Mouse (Mus musculus) lung, postnatal 0 days (tissue): Measurements from ENCODE around the gene Apoe. TPM values are rescaled to one million over a fixed set of nuclear protein-coding genes. Genes with fewer than 3 reads are reported as not detected.
A peak's percentile ranks its signal among the peaks of the same experiment; 100 is the strongest.

Experiments used
- ATAC-seq: fragments of 200-750 bp; cut with Nextera tagmentation; 2 replicates; pipeline ENCODE4 v1.8.0; 2017; ENCODE audit warnings: moderate library complexity
- DNase-seq: peaks from one replicate; pipeline ENCODE4 v3.0.0-alpha.2; 2016; ENCODE audit warnings: low spot score
- H3K27ac ChIP-seq: fragments of 300-500 bp; sonication (generic); 2 replicates; pipeline ENCODE4 v1.5.1; 2014; ENCODE audit warnings: antibody characterized with exemption, mild to moderate bottlenecking, low read length, mixed read lengths
- H3K27me3 ChIP-seq: fragments of 300-500 bp; sonication (generic); replicated peaks from 2 replicates; pipeline ENCODE4 v1.6.1; 2014; ENCODE audit warnings: low read length, mixed read lengths; ENCODE audit not compliant: insufficient read depth
- H3K36me3 ChIP-seq: fragments of 300-500 bp; sonication (generic); 2 replicates; pipeline ENCODE4 v1.6.1; 2014; ENCODE audit warnings: low read length, mixed read lengths; ENCODE audit not compliant: insufficient read depth
- H3K4me1 ChIP-seq: fragments of 300-500 bp; sonication (generic); 2 replicates; pipeline ENCODE4 v1.6.1; 2014; ENCODE audit warnings: antibody characterized with exemption, low read depth, low read length, mixed read lengths; ENCODE audit not compliant: insufficient read depth
- H3K4me2 ChIP-seq: fragments of 300-500 bp; sonication (generic); replicated peaks from 2 replicates; pipeline ENCODE4 v1.6.1; 2014; ENCODE audit warnings: low read depth, mild to moderate bottlenecking, low read length, moderate library complexity, mixed read lengths
- H3K4me3 ChIP-seq: fragments of 300-500 bp; sonication (generic); 2 replicates; pipeline ENCODE4 v1.5.1; 2014; ENCODE audit warnings: low read depth, low read length
- H3K9ac ChIP-seq: fragments of 300-500 bp; sonication (generic); replicated peaks from 2 replicates; pipeline ENCODE4 v1.6.1; 2014; ENCODE audit warnings: low read depth, mild to moderate bottlenecking
- H3K9me3 ChIP-seq: fragments of 300-500 bp; sonication (generic); 2 replicates; pipeline ENCODE4 v1.6.1; 2016; ENCODE audit warnings: low read length, mixed read lengths
- CTCF ChIP-seq: IDR thresholded peaks from 2 replicates; pipeline ENCODE4 v1.5.1; 2016; ENCODE audit warnings: antibody characterized with exemption, mild to moderate bottlenecking
- EP300 ChIP-seq: IDR thresholded peaks from 2 replicates; pipeline ENCODE4 v1.6.1; 2016; ENCODE audit warnings: antibody characterized with exemption, mild to moderate bottlenecking, control low read depth
- WGBS: fragments of 180-500 bp; shearing (Covaris S2); extraction: QIAGEN DNeasy Blood & Tissue Kit; methylation state at CpG from one replicate; pipeline ENCODE4 v1.1.7; 2014; 5-methylcytosine and 5-hydroxymethylcytosine counted together
- polyA plus RNA-seq: library from polyadenylated mRNA; unstranded; fragments of >200 nt; fragmentation: Nextera tagmentation; extraction: Ambion mirVana; gene quantifications from 2 replicates; pipeline ENCODE4 v1.2.1, GENCODE M21; 2015

The Apoe gene
- polyA plus RNA-seq, 1 experiment from 2014 or later = 1,006 TPM

DNA sequence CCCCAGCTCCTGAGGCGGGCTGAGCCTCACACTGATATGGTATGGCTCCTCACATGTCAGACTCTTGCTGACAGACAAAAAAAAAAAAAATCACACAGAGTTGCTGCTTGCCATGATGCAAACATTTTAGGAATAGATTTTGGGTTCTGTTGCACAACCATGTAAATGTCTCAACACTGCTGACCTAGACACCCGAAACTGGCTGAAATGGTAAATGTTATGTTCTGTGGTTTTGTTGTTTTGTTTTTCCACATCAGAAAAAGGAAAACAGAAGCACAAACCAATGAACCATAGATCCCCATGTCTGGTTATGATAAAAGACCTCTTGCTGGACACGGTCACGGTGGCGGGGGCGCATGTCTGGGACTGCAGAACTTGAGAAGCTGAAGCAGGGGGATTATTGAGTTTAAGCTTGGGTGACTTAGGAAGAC is 15.2 kb downstream of the Apoe start:
- TF ChIP-seq EP300 (peak; percentile 79), CTCF (no peak)
- ATAC-seq (peak; percentile 63), DNase-seq (peak; percentile 81)
- Histone ChIP-seq H3K27me3 (no peaks in the 10 kb centered on the region), H3K9ac (no peak overlapping the region), H3K4me2 (no peak overlapping the region), H3K9me3 (no peaks in the 10 kb centered on the region), H3K4me3 (no peak overlapping the region), H3K36me3 (no peaks in the 10 kb centered on the region), H3K27ac (peak overlapping the region; percentile 66), H3K4me1 (peaks cover 7% of the 10 kb centered on the region; the same call in 1 of the 2 replicates)
- 71% methylated on average over 6 of the region's 6 CpGs for WGBS

DNA sequence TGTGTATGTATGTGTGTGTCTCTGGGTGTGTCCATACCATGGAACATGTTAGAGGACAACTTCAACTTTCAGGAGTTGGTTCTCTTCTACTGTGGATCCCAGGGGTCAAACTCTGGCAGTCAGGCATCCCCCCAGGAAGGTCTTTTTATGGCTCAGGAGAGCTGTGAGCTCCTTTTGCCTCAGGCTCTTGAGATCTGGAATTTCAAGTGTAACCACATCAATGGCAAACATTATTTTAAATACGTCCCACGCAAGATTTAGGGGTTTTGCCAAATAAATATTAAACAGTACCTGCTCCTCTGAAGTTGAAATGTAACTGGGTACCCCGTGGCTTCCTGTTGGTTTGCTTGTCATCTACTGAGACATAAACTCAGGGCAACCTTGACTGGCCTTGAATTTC is 16.0 kb downstream of the Apoe start:
- no peaks in the 10 kb centered on the region for H3K27me3 ChIP-seq
- peaks cover 7% of the 10 kb centered on the region; the same call in 1 of the 2 replicates for H3K4me1 ChIP-seq
- no peak overlapping the region for H3K9ac ChIP-seq
- H3K36me3 ChIP-seq = no peaks in the 10 kb centered on the region
- no peak overlapping the region for H3K4me3 ChIP-seq
- whole genome bisulfite sequencing = 42% methylated on average over 3 of the region's 3 CpGs
- H3K27ac ChIP-seq = peak overlapping the region; percentile 38; the same call in 1 of the 2 replicates
- TF ChIP-seq CTCF (no peak), EP300 (no peak)
- ATAC-seq (no peak), DNase-seq (no peak)
- no peak overlapping the region for H3K4me2 ChIP-seq
- H3K9me3 ChIP-seq = no peaks in the 10 kb centered on the region

DNA sequence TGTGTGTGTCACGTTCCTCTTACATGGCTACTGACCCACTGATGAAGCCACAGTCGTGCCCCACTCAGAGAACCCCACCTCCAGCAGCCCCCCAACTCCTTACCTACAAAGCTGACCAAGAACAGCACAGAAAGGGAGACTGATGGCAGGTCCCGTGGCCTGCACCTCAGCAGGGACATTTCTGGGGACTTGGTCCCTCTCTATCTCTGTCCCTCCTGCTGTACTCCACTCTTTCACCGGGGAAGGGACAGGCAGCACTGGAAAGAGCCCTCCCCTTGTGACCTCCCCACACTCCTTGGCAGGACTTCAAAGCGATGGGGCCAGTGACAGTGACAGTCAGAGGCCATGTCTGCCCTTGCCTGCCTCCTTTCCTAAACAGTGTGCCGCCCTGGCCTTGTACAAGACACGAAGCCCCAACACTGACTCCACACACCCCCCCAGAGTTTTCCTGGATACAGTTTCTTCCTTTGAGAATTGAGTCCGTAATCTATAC is 17.7 kb downstream of the Apoe start, which contains the start of the genes Gm44805 and Apoc4:
TSS of gene Gm44805 (minus strand) at position 222 of the 493 bp plus-strand sequence.
TSS of gene Apoc4 (minus strand) at position 278 of the 493 bp plus-strand sequence.
- H3K9ac ChIP-seq = no peak within 1 kb of the TSS
- H3K4me3 ChIP-seq = no peak within 1 kb of the TSS
- no peaks in the 10 kb centered on the region for H3K9me3 ChIP-seq
- no peaks in the 10 kb centered on the region for H3K27me3 ChIP-seq
- no peak within 1 kb of the TSS for H3K27ac ChIP-seq
- H3K36me3 ChIP-seq = no peaks in the 10 kb centered on the region
- 49% methylated on average over 8 of the region's 8 CpGs for WGBS
- no peak within 1 kb of the TSS for H3K4me2 ChIP-seq
- DNase-seq (no peak), ATAC-seq (no peak)
- H3K4me1 ChIP-seq = peaks cover 7% of the 10 kb centered on the region; the same call in 1 of the 2 replicates
- TF ChIP-seq EP300 (no peak), CTCF (no peak)

DNA sequence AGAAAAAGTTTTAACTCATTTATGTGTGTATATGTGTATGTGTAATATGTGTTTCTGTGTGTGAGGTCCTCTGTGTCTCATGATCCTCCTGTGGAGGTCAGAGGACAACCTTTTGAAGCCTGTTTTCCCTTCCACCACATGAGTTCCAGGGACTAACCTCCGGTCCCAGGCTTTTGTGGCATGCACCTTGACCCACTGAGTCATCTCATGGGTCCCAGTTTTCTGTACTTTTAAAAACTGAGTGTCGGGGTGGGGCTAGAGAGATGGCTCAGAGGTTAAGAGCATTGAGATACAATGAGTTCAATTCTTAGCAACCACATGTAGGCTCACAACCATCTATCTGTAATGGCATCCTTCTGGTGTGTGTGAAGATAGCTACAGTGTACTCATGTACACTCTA is 18.3 kb downstream of the Apoe start:
- Histone ChIP-seq H3K9me3 (no peaks in the 10 kb centered on the region), H3K4me1 (peaks cover 7% of the 10 kb centered on the region; the same call in 1 of the 2 replicates), H3K36me3 (no peaks in the 10 kb centered on the region), H3K4me2 (no peak overlapping the region), H3K4me3 (no peak overlapping the region), H3K27ac (no peak overlapping the region), H3K9ac (no peak overlapping the region), H3K27me3 (no peaks in the 10 kb centered on the region)
- TF ChIP-seq CTCF (no peak), EP300 (no peak)
- no peak for DNase-seq
- ATAC-seq = no peak
- 87% methylated on average over 2 of the region's 2 CpGs for WGBS

DNA sequence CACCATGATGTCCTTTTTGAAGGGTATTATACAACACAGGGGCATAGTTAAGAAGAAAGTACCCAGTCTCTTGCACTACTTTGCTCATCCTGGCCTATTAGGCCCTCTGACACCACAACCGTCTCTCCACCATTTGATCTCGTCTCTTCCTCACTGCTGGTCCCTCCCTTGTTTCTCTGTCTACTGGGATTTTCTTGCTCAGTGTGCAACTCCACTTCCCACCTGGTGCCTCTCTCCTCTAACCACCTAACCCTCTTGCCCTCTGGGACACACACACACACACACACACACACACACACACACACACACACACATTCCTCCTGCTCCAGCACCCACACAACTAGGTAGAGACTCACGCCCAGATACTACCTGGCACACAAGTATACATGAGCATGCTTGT is 20.1 kb downstream of the Apoe start:
- no peak overlapping the region for H3K4me3 ChIP-seq
- no peak for DNase-seq
- no peaks in the 10 kb centered on the region for H3K27me3 ChIP-seq
- 82% methylated on average over 3 of the region's 3 CpGs for WGBS
- no peak overlapping the region for H3K4me2 ChIP-seq
- H3K27ac ChIP-seq = no peak overlapping the region
- TF ChIP-seq EP300 (no peak), CTCF (no peak)
- peaks cover 7% of the 10 kb centered on the region; the same call in 1 of the 2 replicates for H3K4me1 ChIP-seq
- H3K9ac ChIP-seq = no peak overlapping the region
- no peaks in the 10 kb centered on the region for H3K9me3 ChIP-seq
- no peak for ATAC-seq
- no peaks in the 10 kb centered on the region for H3K36me3 ChIP-seq

DNA sequence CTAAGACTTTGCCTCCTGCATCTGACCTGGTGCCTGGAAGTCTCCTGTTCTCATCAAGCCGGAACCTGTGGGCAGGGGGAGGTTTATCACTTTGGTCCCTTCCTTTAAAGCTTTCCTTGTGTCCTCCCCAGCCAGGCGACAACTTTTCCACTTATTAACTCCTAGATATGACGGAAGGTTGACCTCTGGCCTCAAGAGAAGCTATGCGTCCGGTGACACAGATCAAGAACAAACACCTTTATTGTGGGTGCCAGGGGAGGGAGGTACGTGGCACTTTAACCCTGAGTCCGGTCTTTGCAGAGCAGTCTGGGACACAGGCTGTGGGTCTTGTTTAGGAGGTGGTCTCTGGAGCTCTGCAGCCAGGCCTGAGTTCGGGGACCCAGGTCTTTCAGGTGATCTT is 21.1 kb downstream of the Apoe start, which contains the start of gene Apoc2:
TSS of gene Apoc2 (minus strand) at position 70 of the 400 bp plus-strand sequence.
- no peak within 1 kb of the TSS for H3K9ac ChIP-seq
- no peaks in the 10 kb centered on the region for H3K9me3 ChIP-seq
- 52% methylated on average over 8 of the region's 8 CpGs for WGBS
- no peaks in the 10 kb centered on the region for H3K27me3 ChIP-seq
- no peak for DNase-seq
- H3K4me3 ChIP-seq = no peak within 1 kb of the TSS
- H3K27ac ChIP-seq = no peak within 1 kb of the TSS
- no peak for ATAC-seq
- H3K4me2 ChIP-seq = no peak within 1 kb of the TSS
- TF ChIP-seq CTCF (no peak), EP300 (no peak)
- no peaks in the 10 kb centered on the region for H3K36me3 ChIP-seq
- H3K4me1 ChIP-seq = peaks cover 2% of the 10 kb centered on the region; the same call in 1 of the 2 replicates
